Mouse (Mus musculus): ENCODE data around the gene Pitx2.

Pitx2 gene

GRCm38 (mm10) chr3:129201681-129202255 lies 2.1 kb downstream of the Pitx2 start:
- no peak for DNase-seq (ENCODE audit: low read depth, low spot score)

- DNase-seq (ENCODE audit: low read depth, low spot score): no peak
These were observed 3.4 kb downstream of the Pitx2 start for GRCm38 (mm10) chr3:129202871-129203740.

GRCm38 (mm10) chr3:129203761-129204440 lies 4.2 kb downstream of the Pitx2 start:
- DNase-seq (ENCODE audit: low read depth, low spot score): no peak

- DNase-seq (ENCODE audit: low read depth, low spot score): peak; percentile 26
These were observed 5.0 kb downstream of the Pitx2 start for GRCm38 (mm10) chr3:129204441-129205313.

GRCm38 (mm10) chr3:129205481-129206175 lies 6.0 kb downstream of the Pitx2 start:
- DNase-seq (ENCODE audit: low read depth, low spot score): no peak

GRCm38 (mm10) chr3:129206776-129207175 lies 7.1 kb downstream of the Pitx2 start:
- no peak for DNase-seq (ENCODE audit: low read depth, low spot score)

GRCm38 (mm10) chr3:129207231-129208030 lies 7.8 kb downstream of the Pitx2 start:
- no peak for DNase-seq (ENCODE audit: low read depth, low spot score)

- no peak for DNase-seq (ENCODE audit: low read depth, low spot score)
These were observed 8.3 kb downstream of the Pitx2 start for GRCm38 (mm10) chr3:129208031-129208380.

- DNase-seq (ENCODE audit: low read depth, low spot score): no peak
These were observed 8.7 kb downstream of the Pitx2 start for GRCm38 (mm10) chr3:129208421-129208820.

GRCm38 (mm10) chr3:129209266-129209665 lies 9.6 kb downstream of the Pitx2 start:
- no peak for DNase-seq (ENCODE audit: low read depth, low spot score)

GRCm38 (mm10) chr3:129209771-129210170 lies 10.1 kb downstream of the Pitx2 start:
- DNase-seq (ENCODE audit: low read depth, low spot score): no peak

GRCm38 (mm10) chr3:129212038-129212645 lies 12.5 kb downstream of the Pitx2 start:
- DNase-seq (ENCODE audit: low read depth, low spot score): no peak

GRCm38 (mm10) chr3:129212807-129213206 lies 13.1 kb downstream of the Pitx2 start:
- DNase-seq (ENCODE audit: low read depth, low spot score): no peak

GRCm38 (mm10) chr3:129213633-129214145 lies 14.0 kb downstream of the Pitx2 start:
- peak; percentile 83 for DNase-seq (ENCODE audit: low read depth, low spot score)

- peak; percentile 21 for DNase-seq (ENCODE audit: low read depth, low spot score)
These were observed 14.5 kb downstream of the Pitx2 start for GRCm38 (mm10) chr3:129214146-129214665.

- DNase-seq (ENCODE audit: low read depth, low spot score): peak; percentile 9
These were observed 15.0 kb downstream of the Pitx2 start for GRCm38 (mm10) chr3:129214666-129215161.

- DNase-seq (ENCODE audit: low read depth, low spot score): no peak
These were observed 15.6 kb downstream of the Pitx2 start for GRCm38 (mm10) chr3:129215241-129215750.

- DNase-seq (ENCODE audit: low read depth, low spot score): no peak
These were observed 16.2 kb downstream of the Pitx2 start for GRCm38 (mm10) chr3:129215751-129216331.
